In genomic region chr11:114736913-114737624, GRCm38 (mm10) we compare ENCODE assay signal across 8 mouse cellular contexts. TPM values are rescaled to one million over a fixed set of nuclear protein-coding genes. Genes with fewer than 3 reads are reported as not detected.
A peak's percentile ranks its signal among the peaks of the same experiment; 100 is the strongest.
DNase-seq lines count a peak whose midpoint lies in the region; ATAC-seq lines count a peak whose summit lies in the region.

No protein-coding gene starts in this region.

- no peak overlapping the region for H3K4me2 ChIP-seq in intestine, embryonic 14.5 days (ENCODE audit: low read length)
- no peak overlapping the region for H3K4me2 ChIP-seq in intestine, embryonic 15.5 days (replicated peaks)
- peak overlapping the region; percentile 23; the same call in 1 of the 2 replicates for H3K4me2 ChIP-seq in heart, embryonic 15.5 days
- no peak overlapping the region for H3K4me2 ChIP-seq in midbrain, embryonic 14.5 days (ENCODE audit: low read length)

- H3K36me3 ChIP-seq in intestine, embryonic 14.5 days (ENCODE audit: control insufficient read depth, insufficient read depth, low read length) = no peaks in the 10 kb centered on the region
- H3K36me3 ChIP-seq in intestine, embryonic 15.5 days = no peaks in the 10 kb centered on the region
- no peaks in the 10 kb centered on the region for H3K36me3 ChIP-seq in heart, embryonic 15.5 days
- H3K36me3 ChIP-seq in midbrain, embryonic 14.5 days (ENCODE audit: control insufficient read depth, insufficient read depth, low read length) = no peaks in the 10 kb centered on the region

- H3K4me3 ChIP-seq in intestine, embryonic 14.5 days (ENCODE audit: low read depth, low read length) = no peak overlapping the region
- no peak overlapping the region for H3K4me3 ChIP-seq in intestine, embryonic 15.5 days (replicated peaks)
- no peak overlapping the region for H3K4me3 ChIP-seq in heart, embryonic 15.5 days
- H3K4me3 ChIP-seq in midbrain, embryonic 14.5 days (replicated peaks; ENCODE audit: low read depth, low read length) = no peak overlapping the region

- no peak overlapping the region for H3K9ac ChIP-seq in intestine, embryonic 14.5 days (ENCODE audit: low read length)
- H3K9ac ChIP-seq in intestine, embryonic 15.5 days = no peak overlapping the region
- H3K9ac ChIP-seq in heart, embryonic 15.5 days = no peak overlapping the region
- H3K9ac ChIP-seq in midbrain, embryonic 14.5 days (replicated peaks; ENCODE audit: low read length) = no peak overlapping the region

- 0 out of 2 replicates have a peak, but pooled peaks have one; percentile 69 for ATAC-seq in intestine, embryonic 14.5 days (replicated peaks; ENCODE audit: low FRiP score, low TSS enrichment, low read depth)
- no peak for ATAC-seq in intestine, embryonic 15.5 days
- no peak for ATAC-seq in heart, embryonic 15.5 days (replicated peaks; ENCODE audit: insufficient number of reproducible peaks, insufficient read depth, low FRiP score, low read depth)
- no peak for ATAC-seq in midbrain, embryonic 14.5 days (ENCODE audit: low FRiP score, low TSS enrichment)

- DNase-seq in intestine, embryonic 14.5 days (ENCODE audit: low spot score) = peak; percentile 66
- peak; percentile 53 for DNase-seq in MN1 (ENCODE audit: low spot score)
- peak; percentile 76 for DNase-seq in embryo, embryonic 10 days (ENCODE audit: low spot score)
- DNase-seq in kidney, postnatal 4 days = peak; percentile 76 to 81
- DNase-seq in midbrain, embryonic 14.5 days = peak; percentile 89
- peak; percentile 52 for DNase-seq in thymus, postnatal 4 days

- 37% methylated on average over 11 of the region's 11 CpGs for WGBS in intestine, embryonic 14.5 days
- WGBS in intestine, embryonic 15.5 days = 38% methylated on average over 11 of the region's 11 CpGs
- WGBS in heart, embryonic 15.5 days = 36% methylated on average over 11 of the region's 11 CpGs
- WGBS in midbrain, embryonic 14.5 days = 16% methylated on average over 11 of the region's 11 CpGs

- no peaks in the 10 kb centered on the region for H3K4me1 ChIP-seq in intestine, embryonic 14.5 days (replicated peaks; ENCODE audit: control insufficient read depth, insufficient read depth, low read length)
- H3K4me1 ChIP-seq in intestine, embryonic 15.5 days (replicated peaks) = 0 out of 2 replicates have a peak, but pooled peaks cover 2% of the 10 kb centered on the region
- H3K4me1 ChIP-seq in heart, embryonic 15.5 days (replicated peaks) = peaks cover 6% of the 10 kb centered on the region
- H3K4me1 ChIP-seq in midbrain, embryonic 14.5 days (ENCODE audit: control insufficient read depth, insufficient read depth, low read length) = peaks cover 10% of the 10 kb centered on the region

- no peaks in the 10 kb centered on the region for H3K27me3 ChIP-seq in intestine, embryonic 14.5 days (replicated peaks; ENCODE audit: control insufficient read depth, insufficient read depth, low read length)
- H3K27me3 ChIP-seq in intestine, embryonic 15.5 days (replicated peaks) = no peaks in the 10 kb centered on the region
- peaks cover 4% of the 10 kb centered on the region; the same call in 1 of the 2 replicates for H3K27me3 ChIP-seq in heart, embryonic 15.5 days
- H3K27me3 ChIP-seq in midbrain, embryonic 14.5 days (ENCODE audit: control insufficient read depth, insufficient read depth, low read length) = 0 out of 2 replicates have a peak, but pooled peaks cover 14% of the 10 kb centered on the region

- H3K9me3 ChIP-seq in intestine, embryonic 14.5 days (ENCODE audit: control insufficient read depth, low read length) = no peaks in the 10 kb centered on the region
- H3K9me3 ChIP-seq in intestine, embryonic 15.5 days = no peaks in the 10 kb centered on the region
- H3K9me3 ChIP-seq in heart, embryonic 15.5 days (replicated peaks) = no peaks in the 10 kb centered on the region
- no peaks in the 10 kb centered on the region for H3K9me3 ChIP-seq in midbrain, embryonic 14.5 days (ENCODE audit: control insufficient read depth, low read length)

- no peak overlapping the region for H3K27ac ChIP-seq in intestine, embryonic 14.5 days (ENCODE audit: low read depth)
- no peak overlapping the region for H3K27ac ChIP-seq in intestine, embryonic 15.5 days
- H3K27ac ChIP-seq in heart, embryonic 15.5 days = no peak overlapping the region
- H3K27ac ChIP-seq in midbrain, embryonic 14.5 days (replicated peaks; ENCODE audit: low read depth, low read length) = no peak overlapping the region

RNA-seq across cellular contexts. Expression of gene Dnaic2, which starts 9.9 kb away (rescaled TPM):
- 0.14 and 0.24 TPM in 2 replicates for polyA plus RNA-seq in intestine, embryonic 14.5 days (2014; fragmentation: Nextera tagmentation; extraction: Ambion mirVana)
- polyA plus RNA-seq in intestine, embryonic 15.5 days (2015; fragmentation: Nextera tagmentation; extraction: Ambion mirVana) = 0.21 and 0.29 TPM in 2 replicates
- polyA plus RNA-seq in heart, embryonic 15.5 days (2015; fragmentation: Nextera tagmentation; extraction: Ambion mirVana) = 0.64 and 1.0 TPM in 2 replicates
- 1.7 and 1.9 TPM in 2 replicates for polyA plus RNA-seq in midbrain, embryonic 14.5 days (2014; fragmentation: Nextera tagmentation; extraction: Ambion mirVana)

RNA-seq across cellular contexts. Expression of gene Kif19a, which starts 28.1 kb away (rescaled TPM):
- 0.27 and 1.2 TPM in 2 replicates for polyA plus RNA-seq in intestine, embryonic 14.5 days (2014; fragmentation: Nextera tagmentation; extraction: Ambion mirVana)
- polyA plus RNA-seq in intestine, embryonic 15.5 days (2015; fragmentation: Nextera tagmentation; extraction: Ambion mirVana) = 0.33 and 0.45 TPM in 2 replicates
- 0.16 and 0.33 TPM in 2 replicates for polyA plus RNA-seq in heart, embryonic 15.5 days (2015; fragmentation: Nextera tagmentation; extraction: Ambion mirVana)
- polyA plus RNA-seq in midbrain, embryonic 14.5 days (2014; fragmentation: Nextera tagmentation; extraction: Ambion mirVana) = 0.88 and 0.96 TPM in 2 replicates

RNA-seq across cellular contexts. Expression of gene Btbd17, which starts 58.7 kb away (rescaled TPM):
- polyA plus RNA-seq in intestine, embryonic 14.5 days (2014; fragmentation: Nextera tagmentation; extraction: Ambion mirVana) = 1.2 and 2.9 TPM in 2 replicates
- polyA plus RNA-seq in intestine, embryonic 15.5 days (2015; fragmentation: Nextera tagmentation; extraction: Ambion mirVana) = 1.4 and 1.5 TPM in 2 replicates
- polyA plus RNA-seq in heart, embryonic 15.5 days (2015; fragmentation: Nextera tagmentation; extraction: Ambion mirVana) = 0.08 and 0.46 TPM in 2 replicates
- 18.6 and 21.6 TPM in 2 replicates for polyA plus RNA-seq in midbrain, embryonic 14.5 days (2014; fragmentation: Nextera tagmentation; extraction: Ambion mirVana)
